Mouse (Mus musculus) c-Kit-negative CD71-positive TER-119-positive erythroid progenitor cells, embryonic 14.5 days (primary cell): ENCODE measurements around the gene Plekhh2.

Experiments
- DNase-seq: peaks from one replicate; pipeline ENCODE4 v3.0.0-alpha.2; 2013; ENCODE audit warnings: low read depth, low spot score

The Plekhh2 gene

DNA sequence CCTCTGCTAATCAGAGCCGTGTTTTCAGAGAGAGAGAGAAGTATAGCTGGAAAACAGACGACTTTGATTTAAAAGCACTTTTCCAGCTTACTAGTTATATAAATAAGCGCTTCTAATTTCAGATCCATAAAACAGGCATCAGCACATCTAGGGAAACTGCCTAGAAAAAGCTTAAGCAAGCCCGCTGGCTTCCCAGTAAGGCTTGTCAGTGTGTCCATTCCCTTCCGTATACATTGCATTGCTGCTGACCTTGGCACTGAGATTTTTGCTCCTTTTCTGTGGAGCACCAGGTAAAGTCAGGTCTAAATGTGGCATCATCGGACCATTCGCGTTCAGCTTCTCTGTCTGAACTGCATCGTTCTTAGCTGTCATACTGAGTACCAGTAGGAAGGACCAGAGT lies 130.6 kb downstream of the Plekhh2 start:
- DNase-seq = no peak

DNA sequence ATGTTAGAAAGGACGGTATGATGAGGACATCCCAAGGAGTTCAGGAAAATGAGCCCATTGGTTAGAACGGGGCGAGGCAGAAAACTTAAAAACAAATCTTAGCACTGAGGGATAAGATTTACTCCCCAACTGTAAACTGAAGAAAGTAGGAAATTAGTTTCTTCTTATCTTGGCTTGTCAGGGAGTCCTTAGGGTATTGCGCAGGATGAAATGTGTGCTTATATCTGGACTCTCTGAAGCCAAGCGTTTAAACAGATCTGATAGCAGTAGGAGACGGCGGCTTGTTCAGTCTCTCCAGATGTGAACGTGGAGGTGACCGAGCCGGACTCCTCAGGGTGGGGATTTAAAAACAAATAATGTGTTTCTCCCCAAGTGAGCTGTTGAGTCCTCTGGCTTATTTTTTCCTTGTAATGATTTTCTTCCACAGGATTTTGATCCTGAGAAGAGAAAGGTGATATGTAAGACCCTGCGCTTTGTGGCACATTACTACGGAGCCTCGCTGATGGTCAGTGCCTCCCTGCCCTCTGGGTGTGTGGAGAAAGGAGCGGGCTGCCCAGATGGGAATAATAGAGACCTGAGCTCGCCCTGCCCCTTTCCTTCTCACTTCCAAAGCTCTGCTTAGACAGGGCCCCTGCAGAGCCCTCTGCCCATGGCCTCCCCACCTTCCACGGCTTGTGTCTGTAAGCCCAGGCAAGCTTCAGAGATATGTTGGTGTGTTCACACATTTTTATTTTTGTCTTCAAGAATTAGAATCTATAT lies 132.8 kb downstream of the Plekhh2 start:
- no peak for DNase-seq

DNA sequence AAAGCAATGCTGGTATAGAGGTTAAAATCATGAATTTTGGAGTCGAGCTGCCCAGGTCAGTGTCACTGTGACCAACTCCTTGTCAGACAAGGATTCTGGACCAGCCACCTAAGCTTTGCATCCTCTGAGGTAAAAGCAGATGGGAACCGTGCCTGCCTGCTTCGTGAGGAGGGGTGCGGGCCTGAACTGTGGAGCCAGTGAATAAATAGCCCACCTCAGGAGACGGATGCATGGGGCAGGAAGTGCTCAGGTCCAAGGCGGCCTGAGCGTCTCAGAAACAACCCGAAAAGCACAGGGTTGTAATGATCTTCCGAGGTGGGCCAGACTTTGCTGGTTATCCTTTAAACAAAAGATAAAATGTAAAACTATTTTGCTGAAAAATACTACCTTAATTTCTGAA lies 133.4 kb downstream of the Plekhh2 start:
- no peak for DNase-seq

DNA sequence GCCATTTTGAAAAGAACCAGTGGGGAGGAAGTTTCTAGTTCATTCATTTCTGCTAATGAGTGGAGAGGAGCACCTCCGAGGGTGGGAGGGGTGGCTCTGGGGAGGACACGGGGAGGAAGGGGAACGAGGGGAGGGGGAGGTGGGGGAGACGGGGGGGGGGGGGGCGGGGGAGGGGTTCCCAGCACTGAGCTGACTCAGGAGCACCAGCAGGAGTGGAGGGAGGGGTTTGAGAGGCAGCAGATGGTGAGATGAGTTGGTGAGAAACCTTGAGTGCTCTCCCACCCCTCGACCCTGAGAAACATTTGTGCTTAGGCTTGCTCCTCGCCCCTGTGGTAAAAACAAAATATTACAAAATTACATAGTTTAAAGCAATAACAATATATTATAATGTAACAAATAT lies 134.2 kb downstream of the Plekhh2 start:
- no peak for DNase-seq

DNA sequence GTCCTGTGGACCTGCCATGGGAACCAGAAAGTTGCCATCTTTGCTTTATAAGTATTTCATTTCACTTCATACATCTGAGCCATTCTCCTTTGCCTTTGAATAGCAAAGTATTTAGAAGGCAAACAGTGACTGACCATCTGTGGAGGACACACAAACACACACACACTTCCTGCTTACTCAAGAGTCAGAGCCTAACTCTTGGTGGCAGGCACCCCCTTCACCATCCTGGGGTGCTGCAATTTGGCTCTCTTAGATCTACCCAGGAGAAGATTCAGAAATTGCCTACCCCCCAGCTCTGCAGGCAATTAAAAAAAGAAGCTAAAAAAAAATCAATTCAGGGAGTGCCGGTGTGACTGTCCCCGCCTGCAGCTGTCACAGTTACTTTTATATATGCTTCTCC lies 134.8 kb downstream of the Plekhh2 start:
- no peak for DNase-seq

DNA sequence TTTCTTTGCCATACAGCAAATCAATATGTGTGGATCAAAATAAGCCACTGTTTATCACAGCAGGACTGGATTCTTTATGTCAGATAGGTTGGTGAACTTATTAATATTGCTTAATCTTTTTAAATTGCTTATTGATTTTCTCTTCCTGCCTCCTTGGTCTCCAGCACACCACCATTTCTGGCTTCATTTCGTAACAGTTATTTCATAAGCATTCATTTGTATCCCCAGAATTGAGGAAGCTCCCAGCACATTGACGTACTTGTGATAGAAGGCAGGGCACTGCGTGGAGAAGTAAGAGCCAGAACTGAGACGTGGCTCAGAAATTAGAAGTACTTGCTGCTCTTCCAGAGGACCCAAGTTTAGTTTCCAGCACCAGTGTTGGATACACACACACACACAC lies 135.9 kb downstream of the Plekhh2 start:
- DNase-seq = no peak

DNA sequence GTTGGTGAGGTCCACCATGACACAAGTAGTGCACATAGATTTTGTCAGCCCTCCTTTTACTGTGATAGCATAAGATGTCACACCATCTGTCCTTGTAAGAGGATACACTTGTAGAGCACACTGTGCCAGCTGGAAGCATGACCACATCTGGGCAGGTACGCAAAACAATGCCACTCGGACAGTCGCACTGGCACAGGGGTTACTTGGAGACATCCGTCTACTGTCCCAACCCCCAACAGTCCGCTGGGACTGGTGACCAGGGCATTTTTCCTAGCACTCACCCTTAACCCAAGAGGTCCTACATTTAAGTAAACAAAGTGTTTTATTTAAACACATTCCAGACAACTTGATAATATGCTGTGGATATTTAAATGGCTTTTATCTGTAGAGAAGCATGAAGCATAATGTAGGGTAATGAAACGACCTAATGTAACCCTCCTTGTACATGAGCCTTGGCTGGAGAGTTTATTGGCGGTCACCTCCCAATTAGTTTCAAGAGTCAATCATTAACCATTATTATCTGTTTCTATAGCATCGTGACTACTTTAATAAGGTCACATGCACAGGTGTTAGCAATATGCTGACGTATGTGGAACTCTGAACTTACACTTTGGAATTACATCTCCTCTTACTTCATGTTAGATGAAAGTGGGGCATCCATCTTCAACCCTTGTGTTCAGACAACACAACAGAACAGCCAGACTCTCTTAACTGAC lies 138.8 kb downstream of the Plekhh2 start:
- no peak for DNase-seq

DNA sequence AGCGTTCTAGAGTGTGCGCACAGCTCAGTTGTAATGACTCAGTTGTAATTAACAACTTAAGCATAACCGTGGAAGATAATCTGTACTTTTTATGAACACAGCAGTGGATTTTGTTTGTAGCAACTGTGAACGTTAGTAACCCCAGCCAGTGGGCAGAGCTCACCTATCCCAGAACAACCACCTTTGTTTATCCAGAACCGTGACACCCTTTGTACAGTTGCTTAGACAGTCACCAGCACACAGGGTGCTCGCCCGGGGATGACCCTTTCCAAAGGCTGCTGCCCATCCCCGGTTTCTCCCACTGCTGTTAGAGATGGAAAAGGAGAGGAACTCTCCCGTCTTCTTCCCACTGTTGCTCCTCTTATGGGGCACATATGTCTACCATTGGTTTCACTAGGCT lies 141.8 kb downstream of the Plekhh2 start:
- no peak for DNase-seq

DNA sequence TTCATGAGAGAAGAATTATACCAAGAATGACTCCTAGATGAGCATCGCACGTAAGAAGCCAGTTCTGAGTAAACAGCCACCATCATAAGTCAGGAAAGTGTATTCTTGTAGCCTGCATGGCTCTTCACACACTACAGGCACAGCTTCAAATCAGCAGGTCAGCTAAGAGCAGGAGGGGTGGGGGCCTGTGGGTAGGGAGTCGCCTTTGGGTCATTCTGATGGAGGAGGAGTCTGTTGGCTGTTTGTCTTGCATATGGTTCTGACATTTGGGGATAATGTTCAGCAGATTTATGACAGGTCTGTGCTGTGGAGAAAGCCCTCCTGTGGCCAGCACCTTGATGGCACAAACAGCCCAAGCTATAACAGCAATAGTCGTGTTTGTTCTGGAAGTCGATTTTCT lies 144.5 kb downstream of the Plekhh2 start:
- DNase-seq = no peak

DNA sequence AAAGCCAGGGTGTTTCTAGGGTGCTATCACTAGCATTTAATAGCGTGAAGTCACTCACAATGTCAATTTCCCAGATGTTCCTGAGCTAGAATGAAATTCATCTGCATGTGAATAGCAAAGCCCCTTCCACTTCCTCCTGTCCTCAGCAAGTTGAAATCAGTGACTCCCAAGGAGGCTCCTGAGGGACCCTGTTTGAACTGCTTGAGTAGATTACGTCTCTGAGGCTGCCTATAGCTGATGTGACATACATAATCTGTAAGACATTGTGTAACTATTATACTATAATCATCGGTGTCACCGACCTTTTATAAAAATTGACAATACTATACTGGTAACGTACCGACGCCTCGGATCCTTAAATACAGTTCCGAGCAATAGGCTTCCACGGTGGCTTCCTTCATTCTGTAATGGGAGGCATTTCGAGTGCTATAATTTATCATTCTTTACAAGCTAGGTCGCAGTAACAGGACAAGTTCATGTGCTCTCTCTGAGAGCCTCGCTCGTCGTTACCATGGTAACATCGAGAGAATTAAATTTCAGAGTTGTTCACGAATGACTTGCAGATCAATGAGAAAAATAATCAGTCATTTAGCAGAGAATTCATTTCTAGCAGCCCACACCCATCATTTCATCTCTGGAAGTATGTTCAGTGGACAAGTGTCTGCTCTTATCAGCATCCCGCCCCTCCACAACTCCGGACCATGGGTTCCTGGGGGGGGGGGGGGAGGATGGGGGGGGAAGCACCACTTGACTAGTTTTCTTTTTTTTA lies 145.1 kb downstream of the Plekhh2 start:
- no peak for DNase-seq

DNA sequence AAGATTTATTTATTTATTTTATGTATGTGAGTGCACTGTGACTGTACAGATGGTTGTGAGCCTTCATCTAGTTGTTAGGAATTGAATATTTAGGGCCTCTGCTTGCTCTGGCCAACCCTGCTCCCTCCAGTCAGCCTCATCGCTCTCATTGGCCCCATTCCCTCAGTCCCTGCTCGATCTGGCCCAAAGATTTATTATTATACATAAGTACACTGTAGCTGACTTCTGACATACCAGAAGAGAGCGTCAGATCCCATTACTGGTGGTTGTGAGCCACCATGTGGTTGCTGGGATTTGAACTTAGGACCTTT lies 145.7 kb downstream of the Plekhh2 start:
- DNase-seq = no peak

DNA sequence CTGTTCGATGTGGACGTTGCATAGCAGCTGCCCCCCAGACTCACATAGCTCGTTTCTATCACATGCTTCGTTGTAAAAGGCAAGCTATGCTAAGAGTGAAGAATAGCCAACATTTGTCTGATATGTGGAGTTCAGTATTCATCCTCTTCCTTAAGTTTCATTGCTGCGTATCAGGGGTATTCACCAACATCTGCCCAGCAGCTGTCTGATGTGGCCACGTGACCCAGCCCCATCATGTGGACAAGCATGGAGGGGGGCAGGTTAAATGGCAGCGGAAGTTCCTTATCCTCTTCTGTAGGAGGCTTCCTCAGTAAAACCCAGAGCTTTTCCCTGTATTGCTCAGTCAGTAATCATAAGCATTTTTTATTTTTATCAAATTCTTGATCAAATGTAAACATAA lies 146.1 kb downstream of the Plekhh2 start:
- DNase-seq = no peak

DNA sequence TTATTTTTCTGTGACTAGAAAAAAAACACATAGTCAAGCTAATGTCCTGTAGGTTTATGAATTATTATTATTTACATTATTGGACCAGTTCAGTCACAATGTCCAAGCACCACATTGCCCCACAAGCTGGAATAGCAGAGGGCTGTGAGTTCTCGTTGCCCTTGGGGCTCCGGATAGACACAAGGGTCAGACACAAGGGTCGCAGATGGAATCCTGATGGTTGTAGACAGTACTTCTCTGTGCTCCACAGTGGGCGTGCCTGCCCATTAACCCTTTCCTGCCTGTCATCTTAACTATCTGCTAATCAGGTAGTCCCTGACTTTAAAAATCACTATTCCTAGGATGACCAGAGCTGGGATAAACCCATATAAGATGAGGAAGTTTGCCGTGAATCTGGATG lies 146.5 kb downstream of the Plekhh2 start:
- no peak for DNase-seq

DNA sequence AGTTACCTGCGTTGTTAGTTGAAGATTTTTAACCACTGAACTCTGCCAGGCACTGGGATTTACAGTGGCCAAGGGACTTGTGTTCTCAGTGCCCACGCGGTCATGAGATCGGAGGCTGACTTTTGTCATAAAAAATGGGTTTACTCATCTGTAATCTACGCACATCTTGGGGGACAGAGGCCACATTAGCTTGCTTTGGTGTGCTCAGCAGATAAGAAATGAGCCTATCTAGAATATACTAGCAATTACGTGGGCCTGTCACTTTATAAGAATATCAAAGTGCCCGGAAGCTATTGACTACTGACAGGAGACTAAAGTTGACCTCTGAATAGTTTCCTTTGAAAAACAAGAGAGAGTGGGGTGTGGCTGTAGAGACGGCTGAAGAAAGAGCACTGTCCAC lies 147.3 kb downstream of the Plekhh2 start:
- no peak for DNase-seq

DNA sequence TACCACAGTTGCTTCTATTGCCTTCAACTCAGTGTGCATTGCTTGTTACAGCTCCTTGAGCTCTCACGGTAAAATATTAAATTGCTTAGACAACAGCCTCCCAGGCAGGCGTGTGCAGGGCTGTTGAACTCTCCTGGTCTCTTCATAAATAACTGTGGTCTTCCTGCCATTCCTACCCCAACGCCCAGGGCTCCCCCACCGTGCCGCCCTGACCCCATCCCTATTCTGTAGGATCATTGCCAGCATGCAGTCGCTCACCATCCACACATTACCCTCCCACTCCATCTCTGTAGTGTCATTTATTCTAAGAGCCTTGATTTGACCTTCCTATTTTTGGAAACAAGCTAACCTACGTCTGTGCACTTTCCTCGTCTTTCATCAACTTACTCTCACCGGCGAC lies 153.4 kb downstream of the Plekhh2 start:
- no peak for DNase-seq

DNA sequence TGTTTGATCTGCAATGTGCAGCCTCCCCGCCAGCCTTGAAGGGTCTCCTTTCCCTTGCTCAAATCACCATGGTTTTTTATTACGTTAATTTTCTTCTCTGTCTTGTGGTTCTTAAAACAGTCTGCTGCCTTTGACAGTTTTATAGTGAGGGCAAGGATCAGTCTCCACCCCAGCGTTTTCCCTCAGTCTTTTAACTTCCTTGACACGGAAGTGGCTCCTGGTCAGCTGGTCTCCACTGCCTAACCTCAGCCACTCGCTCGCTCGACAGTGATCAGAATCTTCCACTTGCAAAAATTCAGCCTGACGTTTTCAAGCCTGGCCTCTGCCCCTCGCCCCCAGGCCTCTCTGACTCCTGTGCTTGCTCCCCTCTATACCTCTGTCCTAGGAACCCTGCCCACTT lies 154.0 kb downstream of the Plekhh2 start:
- DNase-seq = no peak

DNA sequence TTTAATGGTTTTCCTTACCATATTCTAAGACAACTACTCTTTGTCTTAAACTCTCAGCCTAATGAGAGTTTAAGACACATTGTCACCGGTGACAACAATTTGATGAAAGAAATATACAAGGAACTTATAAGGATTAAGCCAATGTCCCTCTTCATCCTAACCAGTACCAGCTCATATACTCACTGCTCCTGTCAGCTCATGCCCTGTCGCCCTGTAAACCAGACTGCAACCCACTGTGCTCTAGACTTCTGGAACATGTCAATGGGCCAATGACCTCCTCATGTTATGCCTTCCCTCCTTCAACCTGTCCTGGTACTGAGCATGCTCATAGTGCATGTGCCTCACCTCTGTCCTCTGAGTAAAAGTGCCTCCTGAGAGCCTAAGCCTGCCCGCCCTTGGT lies 156.2 kb downstream of the Plekhh2 start:
- DNase-seq = no peak
